9 mouse cellular contexts compared by ENCODE assay signal in the genomic region with DNA sequence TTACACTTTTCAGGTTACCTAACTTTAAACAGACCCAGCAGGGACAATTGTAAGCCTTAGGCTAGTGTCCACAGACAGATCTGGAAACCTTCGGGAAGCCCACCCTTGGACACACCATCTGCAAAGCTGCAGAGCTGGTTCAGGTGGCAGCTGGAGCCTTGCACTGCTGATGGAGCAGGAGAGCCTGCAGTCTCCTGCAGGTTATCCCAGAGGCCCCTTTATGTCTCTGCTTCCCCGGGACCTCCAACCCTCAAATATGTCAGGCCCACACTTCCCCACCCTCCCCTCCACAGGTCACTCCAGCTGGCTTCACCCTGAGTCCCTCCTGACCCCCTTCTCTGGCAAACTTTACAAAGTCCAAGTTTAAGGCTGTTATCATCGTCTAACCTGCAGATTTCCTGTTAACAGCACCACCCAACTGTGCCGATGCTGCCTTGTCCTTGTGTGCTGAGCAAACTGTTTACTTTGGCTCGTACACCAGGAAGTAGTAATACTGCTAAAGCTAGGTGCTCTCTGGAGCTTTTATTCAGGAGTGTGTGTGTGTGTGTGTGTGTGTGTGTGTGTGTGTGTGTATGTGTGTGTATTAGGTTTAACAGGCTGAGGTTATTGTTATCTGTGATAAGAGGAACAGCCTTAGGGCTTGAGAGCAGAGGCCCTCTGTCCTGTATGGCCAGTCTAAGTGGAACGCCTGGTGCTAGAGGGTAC. TPM values are rescaled to one million over a fixed set of nuclear protein-coding genes. Genes with fewer than 3 reads are reported as not detected.
DNase-seq lines count a peak whose midpoint lies in the region; ATAC-seq and TF ChIP-seq lines count a peak whose summit lies in the region.
"Not testable (repeated sequence)": the region's sequence is repeated elsewhere in the genome, so short reads cannot be mapped to it uniquely, and the experiment has no call there.
"Had no signal": no experiment of that assay in that cellular context is flagged by ENCODE, and none has a peak within 500 bp of the region (broad histone marks: within the 10 kb centered on the region; RNA-seq: fewer than 3 reads in every experiment).

No protein-coding gene starts in this region.

- H3K4me1 ChIP-seq in heart, embryonic 14.5 days (ENCODE audit: control insufficient read depth in 2 of 2, insufficient read depth in 2 of 2, low read length in 2 of 2) = not testable (repeated sequence)
- peaks cover 21% of the 10 kb centered on the region for H3K4me1 ChIP-seq in intestine, embryonic 15.5 days (replicated peaks)
- H3K4me1 ChIP-seq in liver, embryonic 14.5 days (replicated peaks; ENCODE audit: control insufficient read depth in 2 of 2, insufficient read depth in 2 of 2, low read length in 1 of 2) = peaks cover 0 to 18% of the 10 kb centered on the region in 2 experiments; a peak in 2 of 4 replicates

- not testable (repeated sequence) for H3K36me3 ChIP-seq in heart, embryonic 14.5 days (ENCODE audit: control insufficient read depth, insufficient read depth, low read length); intestine, embryonic 15.5 days; liver, embryonic 14.5 days (replicated peaks; ENCODE audit: control insufficient read depth, insufficient read depth, low read depth)

- not testable (repeated sequence) for H3K27me3 ChIP-seq in heart, embryonic 14.5 days (ENCODE audit: control insufficient read depth, insufficient read depth, low read length); intestine, embryonic 15.5 days (replicated peaks); liver, embryonic 14.5 days (ENCODE audit: control insufficient read depth, insufficient read depth, low read length)

- DNase-seq in MEL-GATA-1-ER (ENCODE audit: extremely low read depth, low read depth) = peak; percentile 21
- peak; percentile 14 for DNase-seq in gastrocnemius, adult 18-20 months (ENCODE audit: low spot score)
- DNase-seq in kidney, postnatal 10 days = peak; percentile 43
- DNase-seq in liver, embryonic 14.5 days (ENCODE audit: low read depth in 3 of 3, low spot score in 3 of 3) = peak in 2 of 3 experiments; percentile 11 to 17
- peak; percentile 82 for DNase-seq in lung, postnatal 25 days (ENCODE audit: low spot score)
- peak; percentile 43 to 52 for DNase-seq in urinary bladder, adult 18-20 months (ENCODE audit: low spot score in 2 of 2)

- WGBS in heart, embryonic 14.5 days = 43% methylated on average over 6 of the region's 6 CpGs
- 20% methylated on average over 6 of the region's 6 CpGs for WGBS in intestine, embryonic 15.5 days
- 24% methylated on average over 6 of the region's 6 CpGs for WGBS in liver, embryonic 14.5 days (ENCODE audit: insufficient replicate concordance)

- TF ChIP-seq CTCF in liver, embryonic 14.5 days (IDR thresholded peaks at IDR 0.05; ENCODE audit: low read depth) = not testable (repeated sequence)

- not testable (repeated sequence) for TF ChIP-seq EP300 in liver, embryonic 14.5 days (IDR thresholded peaks at IDR 0.05; ENCODE audit: low read depth)

- peak; percentile 57 for ATAC-seq in heart, embryonic 14.5 days (ENCODE audit: insufficient number of reproducible peaks, insufficient read depth, low FRiP score, low read depth)
- ATAC-seq in intestine, embryonic 15.5 days = peak; percentile 96
- peak; percentile 65 for ATAC-seq in liver, embryonic 14.5 days (ENCODE audit: insufficient read depth)

- H3K9ac ChIP-seq in heart, embryonic 14.5 days (ENCODE audit: low read length); intestine, embryonic 15.5 days; liver, embryonic 14.5 days (replicated peaks): not testable (repeated sequence)

- 0 out of 4 replicates have a peak overlapping the region, but pooled peaks of 1 of the 2 experiments have one; percentile 33 for H3K27ac ChIP-seq in heart, embryonic 14.5 days (replicated peaks in 1 of 2; ENCODE audit: control insufficient read depth in 1 of 2, insufficient read depth in 1 of 2, low read depth in 2 of 2, low read length in 2 of 2)
- H3K27ac ChIP-seq in intestine, embryonic 15.5 days = peak overlapping the region; percentile 86
- H3K27ac ChIP-seq in liver, embryonic 14.5 days = not testable (repeated sequence)

- not testable (repeated sequence) for H3K9me3 ChIP-seq in heart, embryonic 14.5 days (ENCODE audit: control insufficient read depth, low read length); intestine, embryonic 15.5 days; liver, embryonic 14.5 days (ENCODE audit: control insufficient read depth, low read length)

- H3K4me2 ChIP-seq in heart, embryonic 14.5 days (ENCODE audit: low read length); liver, embryonic 14.5 days (ENCODE audit: low read depth): not testable (repeated sequence)
- H3K4me2 ChIP-seq in intestine, embryonic 15.5 days (replicated peaks) = peak overlapping the region; percentile 36; the same call in 1 of the 2 replicates

- H3K4me3 ChIP-seq in heart, embryonic 14.5 days (ENCODE audit: control insufficient read depth in 1 of 2, insufficient read depth in 1 of 2, low read depth in 1 of 2, low read length in 2 of 2); intestine, embryonic 15.5 days (replicated peaks); liver, embryonic 14.5 days (ENCODE audit: insufficient read depth in 1 of 2, low read depth in 2 of 2, low read length in 2 of 2): not testable (repeated sequence)

RNA-seq across cellular contexts. Expression of gene Smpd3, which starts 29.6 kb away (rescaled TPM):
- total RNA-seq in gastrocnemius, adult 18-20 months (2021) = 1 to 10 TPM in 1 of 2 experiments, under 1 TPM in 1; 0.43 to 1.1 TPM
- 1.5 and 1.9 TPM in 2 replicates for polyA plus RNA-seq in heart, embryonic 14.5 days (2014; fragmentation: Nextera tagmentation; extraction: Ambion mirVana)
- polyA plus RNA-seq in intestine, embryonic 15.5 days (2015; fragmentation: Nextera tagmentation; extraction: Ambion mirVana) = 21.8 and 22.3 TPM in 2 replicates
- 0.22 and 0.34 TPM in 2 replicates for polyA plus RNA-seq in liver, embryonic 14.5 days (2012; rRNA removed)
- 0.34 and 0.38 TPM in 2 replicates for polyA plus RNA-seq in liver, embryonic 14.5 days (2014; fragmentation: Nextera tagmentation; extraction: Ambion mirVana)
- polyA plus RNA-seq: inflammation-experienced regulatory T-cells, adult 6 months had no signal

Comparison
In these comparisons a context has a peak if more than half of its experiments do, and no peak if none do; other contexts are left out.
1. DNase-seq: peak in every context shown above with its lines; median percentile 82 in lung, postnatal 25 days; 48 in urinary bladder, adult 18-20 months; 43 in kidney, postnatal 10 days; 21 in MEL-GATA-1-ER; 14 in gastrocnemius, adult 18-20 months; 14 in liver, embryonic 14.5 days.